Mouse (Mus musculus): ENCODE measurements around the gene Mcub.
A peak's percentile ranks its signal among the peaks of the same experiment; 100 is the strongest.

Mcub gene

GRCm38 (mm10) chr3:129969432-129970395, at the start of gene Mcub:
Gene Mcub, minus strand, starts transcription at chr3:129970206.
- DNase-seq (ENCODE audit: low spot score) = peak; percentile 50

- DNase-seq (ENCODE audit: low spot score) = no peak
Measured at GRCm38 (mm10) chr3:130012943-130013342, 42.9 kb upstream of the Mcub start.

GRCm38 (mm10) chr3:130011236-130011635, 41.2 kb upstream of the Mcub start:
- DNase-seq (ENCODE audit: low spot score) = no peak

- no peak for DNase-seq (ENCODE audit: low spot score)
Measured at GRCm38 (mm10) chr3:130006141-130006540, 36.1 kb upstream of the Mcub start.

GRCm38 (mm10) chr3:130000926-130001325, 30.9 kb upstream of the Mcub start:
- DNase-seq (ENCODE audit: low spot score) = no peak

GRCm38 (mm10) chr3:129998526-129998925, 28.5 kb upstream of the Mcub start:
- DNase-seq (ENCODE audit: low spot score) = no peak

- no peak for DNase-seq (ENCODE audit: low spot score)
Measured at GRCm38 (mm10) chr3:129998001-129998400, 28.0 kb upstream of the Mcub start.

GRCm38 (mm10) chr3:129997324-129997723, 27.3 kb upstream of the Mcub start:
- DNase-seq (ENCODE audit: low spot score) = no peak

- no peak for DNase-seq (ENCODE audit: low spot score)
Measured at GRCm38 (mm10) chr3:129987297-129987696, 17.3 kb upstream of the Mcub start.

GRCm38 (mm10) chr3:129985335-129985734, 15.3 kb upstream of the Mcub start:
- no peak for DNase-seq (ENCODE audit: low spot score)

GRCm38 (mm10) chr3:129984797-129985196, 14.8 kb upstream of the Mcub start:
- DNase-seq (ENCODE audit: low spot score) = no peak

GRCm38 (mm10) chr3:129982271-129982670, 12.3 kb upstream of the Mcub start:
- DNase-seq (ENCODE audit: low spot score) = no peak

- no peak for DNase-seq (ENCODE audit: low spot score)
Measured at GRCm38 (mm10) chr3:129981756-129982155, 11.8 kb upstream of the Mcub start.

GRCm38 (mm10) chr3:129979510-129979909, 9.5 kb upstream of the Mcub start:
- DNase-seq (ENCODE audit: low spot score) = no peak

GRCm38 (mm10) chr3:129978716-129979115, 8.7 kb upstream of the Mcub start:
- no peak for DNase-seq (ENCODE audit: low spot score)

- no peak for DNase-seq (ENCODE audit: low spot score)
Measured at GRCm38 (mm10) chr3:129976317-129976716, 6.3 kb upstream of the Mcub start.

- DNase-seq (ENCODE audit: low spot score) = peak; percentile 33
Measured at GRCm38 (mm10) chr3:129970529-129971515, 816 bp upstream of the Mcub start.

GRCm38 (mm10) chr3:129969031-129969430, 975 bp downstream of the Mcub start:
- DNase-seq (ENCODE audit: low spot score) = no peak

GRCm38 (mm10) chr3:129967874-129968273, 2.1 kb downstream of the Mcub start:
- DNase-seq (ENCODE audit: low spot score) = no peak

- no peak for DNase-seq (ENCODE audit: low spot score)
Measured at GRCm38 (mm10) chr3:129964681-129965080, 5.3 kb downstream of the Mcub start.

GRCm38 (mm10) chr3:129962533-129962932, 7.5 kb downstream of the Mcub start:
- DNase-seq (ENCODE audit: low spot score) = no peak

- DNase-seq (ENCODE audit: low spot score) = no peak
Measured at GRCm38 (mm10) chr3:129953296-129953695, 16.7 kb downstream of the Mcub start.

All from lung, postnatal 25 days (tissue).